Mouse (Mus musculus): Measurements from ENCODE around the gene Gm49601. TPM values are rescaled to one million over a fixed set of nuclear protein-coding genes. Genes with fewer than 3 reads are reported as not detected.
A peak's percentile ranks its signal among the peaks of the same experiment; 100 is the strongest.

Gene Gm49601
- total and polyA plus RNA-seq, 3 experiments = 1.4 TPM; not detected in 2

DNA sequence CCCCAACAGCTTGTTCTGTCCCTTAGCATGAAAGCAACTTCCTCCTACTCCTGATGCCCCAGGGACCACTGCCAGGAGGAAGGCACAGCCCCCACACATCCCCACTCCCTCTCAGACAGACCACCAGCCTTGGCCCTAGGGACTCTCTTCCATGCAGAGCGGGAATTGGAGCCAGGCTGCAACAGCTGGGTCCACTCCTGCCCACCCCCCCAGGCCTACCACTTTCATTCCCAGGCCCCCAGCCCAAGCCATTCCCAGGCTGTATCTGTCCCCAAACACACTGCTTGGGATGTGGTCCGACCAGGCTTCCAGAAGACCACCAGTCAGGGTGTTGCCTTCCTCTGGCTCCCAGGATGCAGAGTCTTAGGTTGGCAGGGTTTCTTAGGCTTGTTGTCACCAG is 17.1 kb downstream of the Gm49601 start:
- H3K4me3 ChIP-seq (replicated peaks in 1 of 3; ENCODE audit: low read depth in 2 of 3, low read length in 2 of 3, poor library complexity in 1 of 3) = no peak overlapping the region
- H3K27ac ChIP-seq (ENCODE audit: insufficient read depth, low read depth) = no peak overlapping the region
- no peak overlapping the region for H3K4me2 ChIP-seq (ENCODE audit: insufficient read depth, low read depth, poor library complexity, severe bottlenecking)
- no peaks in the 10 kb centered on the region for H3K36me3 ChIP-seq (replicated peaks in 1 of 2; ENCODE audit: control insufficient read depth in 1 of 2, insufficient read depth in 1 of 2, low read length in 1 of 2)
- DNase-seq (ENCODE audit: extremely low read depth) = no peak
- dilution Hi-C loops (cut with MboI; ENCODE audit: extremely low pct_ligation_motif_present, extremely low pct_unique_long_range_greater_than_20kb, low sequenced_read_pairs) (no loop called here), in situ Hi-C loops (cut with MboI; ENCODE audit: low pct_ligation_motif_present, low pct_unique_long_range_greater_than_20kb, low sequenced_read_pairs) (no loop called here)
- H3K9me3 ChIP-seq (replicated peaks; ENCODE audit: low read length) = no peaks in the 10 kb centered on the region
- TF ChIP-seq ZNF384 (IDR thresholded peaks at IDR 0.05; ENCODE audit: low read depth, low read length) (no peak), USF2 (conservative IDR thresholded peaks at IDR 0.05; ENCODE audit: low read depth, low read length) (no peak), UBTF (IDR thresholded peaks at IDR 0.05; ENCODE audit: low read depth, low read length) (no peak), MAZ (IDR thresholded peaks at IDR 0.05; ENCODE audit: low read depth, low read length) (no peak), BHLHE40 (IDR thresholded peaks at IDR 0.05; ENCODE audit: low read depth, low read length) (no peak), MYC (IDR thresholded peaks at IDR 0.05; ENCODE audit: low read depth, low read length) (no peak), PAX5 (IDR thresholded peaks at IDR 0.05; ENCODE audit: low read length) (no peak), MXI1 (IDR thresholded peaks at IDR 0.05; ENCODE audit: low read depth, low read length) (no peak), JUN (IDR thresholded peaks at IDR 0.05; ENCODE audit: insufficient read depth, low read depth, low read length) (no peak), MAX (IDR thresholded peaks at IDR 0.05; ENCODE audit: low read length) (no peak), JUND (conservative IDR thresholded peaks at IDR 0.05; ENCODE audit: low read depth, low read length) (no peak), SMC3 (IDR thresholded peaks at IDR 0.05; ENCODE audit: low read depth, low read length) (no peak), KAT2A (IDR thresholded peaks at IDR 0.05; ENCODE audit: insufficient replicate concordance, low read length) (no peak), E2F4 (IDR thresholded peaks at IDR 0.05; ENCODE audit: insufficient replicate concordance, low read depth, low read length) (no peak), TBP (conservative IDR thresholded peaks at IDR 0.05; ENCODE audit: low read depth, low read length) (no peak), NELFE (IDR thresholded peaks at IDR 0.05; ENCODE audit: low read depth, low read length) (no peak), POLR2A (IDR thresholded peaks at IDR 0.05; ENCODE audit: low read depth, low read length) (no peak)
- H3K79me2 ChIP-seq (replicated peaks; ENCODE audit: control insufficient read depth, extremely low read depth, insufficient read depth, poor library complexity, severe bottlenecking) = no peaks in the 10 kb centered on the region
- peaks cover 32% of the 10 kb centered on the region for H3K27me3 ChIP-seq (replicated peaks)
- no peak overlapping the region for H3K9ac ChIP-seq (ENCODE audit: insufficient read depth, low read depth)
- H3K4me1 ChIP-seq (ENCODE audit: control insufficient read depth in 1 of 2, insufficient read depth in 2 of 2) = peaks cover 8 to 29% of the 10 kb centered on the region in 2 experiments

DNA sequence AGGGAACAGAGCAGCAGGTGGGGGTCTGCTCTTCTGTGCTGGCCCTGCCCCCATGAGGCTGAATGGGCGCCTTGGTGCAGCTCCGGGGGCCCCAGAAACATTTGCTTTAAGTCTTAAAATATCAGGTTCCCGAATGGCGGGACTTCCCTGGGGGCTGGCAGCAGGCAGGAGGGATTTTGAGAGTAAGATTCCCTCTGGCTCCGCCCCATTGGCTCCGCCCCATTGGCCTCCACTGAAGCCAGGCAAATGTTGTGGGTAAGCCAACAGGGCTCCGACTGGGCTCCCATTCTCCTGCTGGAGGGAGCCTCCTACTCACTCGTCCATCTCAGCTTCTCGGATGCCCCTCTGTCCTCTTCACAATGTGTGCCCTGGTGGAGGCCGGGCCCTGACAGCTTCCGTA is 18.0 kb downstream of the Gm49601 start:
- no peak for TF ChIP-seq NELFE (IDR thresholded peaks at IDR 0.05; ENCODE audit: low read depth, low read length)
- TF ChIP-seq MAZ (IDR thresholded peaks at IDR 0.05; ENCODE audit: low read depth, low read length) = no peak
- no peak for TF ChIP-seq JUND (conservative IDR thresholded peaks at IDR 0.05; ENCODE audit: low read depth, low read length)
- TF ChIP-seq ZMIZ1 (IDR thresholded peaks at IDR 0.05; ENCODE audit: low read depth, low read length) = no peak
- no peak for TF ChIP-seq TBP (conservative IDR thresholded peaks at IDR 0.05; ENCODE audit: low read depth, low read length)
- no peak for TF ChIP-seq USF1 (IDR thresholded peaks at IDR 0.05; ENCODE audit: low read depth, low read length)
- no peak for TF ChIP-seq JUN (IDR thresholded peaks at IDR 0.05; ENCODE audit: insufficient read depth, low read depth, low read length)
- no peak for TF ChIP-seq BHLHE40 (IDR thresholded peaks at IDR 0.05; ENCODE audit: low read depth, low read length)
- no peak; the same call in 1 of the 2 replicates for TF ChIP-seq IRF4 (IDR thresholded peaks at IDR 0.05; ENCODE audit: low read depth, low read length)
- no peak for TF ChIP-seq ZC3H11A (IDR thresholded peaks at IDR 0.05; ENCODE audit: low read depth, low read length)
- TF ChIP-seq RAD21 (IDR thresholded peaks at IDR 0.05; ENCODE audit: low read depth, low read length) = no peak
- no peak for TF ChIP-seq E2F4 (IDR thresholded peaks at IDR 0.05; ENCODE audit: insufficient replicate concordance, low read depth, low read length)
- TF ChIP-seq MEF2A (IDR thresholded peaks at IDR 0.05; ENCODE audit: borderline replicate concordance, low read depth, low read length) = no peak
- Histone ChIP-seq H3K9ac (ENCODE audit: insufficient read depth, low read depth) (no peak overlapping the region), H3K9me3 (replicated peaks; ENCODE audit: low read length) (no peaks in the 10 kb centered on the region), H3K27ac (ENCODE audit: insufficient read depth, low read depth) (no peak overlapping the region), H3K36me3 (replicated peaks in 1 of 2; ENCODE audit: control insufficient read depth in 1 of 2, insufficient read depth in 1 of 2, low read length in 1 of 2) (no peaks in the 10 kb centered on the region), H3K4me2 (ENCODE audit: insufficient read depth, low read depth, poor library complexity, severe bottlenecking) (peak overlapping the region; percentile 39; the same call in 1 of the 2 replicates), H3K4me3 (replicated peaks in 1 of 3; ENCODE audit: low read depth in 2 of 3, low read length in 2 of 3, poor library complexity in 1 of 3) (no peak overlapping the region), H3K79me2 (replicated peaks; ENCODE audit: control insufficient read depth, extremely low read depth, insufficient read depth, poor library complexity, severe bottlenecking) (no peaks in the 10 kb centered on the region), H3K4me1 (ENCODE audit: control insufficient read depth in 1 of 2, insufficient read depth in 2 of 2) (peaks cover 8 to 29% of the 10 kb centered on the region in 2 experiments), H3K27me3 (replicated peaks) (peaks cover 24% of the 10 kb centered on the region)
- peak; percentile 60 for DNase-seq (ENCODE audit: extremely low read depth)
- in situ Hi-C loops (cut with MboI; ENCODE audit: low pct_ligation_motif_present, low pct_unique_long_range_greater_than_20kb, low sequenced_read_pairs) = no loop called here
- dilution Hi-C loops (cut with MboI; ENCODE audit: extremely low pct_ligation_motif_present, extremely low pct_unique_long_range_greater_than_20kb, low sequenced_read_pairs) = no loop called here

Measured in CH12.LX (cell line).